Mouse (Mus musculus) CH12.LX (cell line): ENCODE results near the gene Polk.

ENCODE experiments used
- CTCF ChIP-seq, 2 experiments: IDR thresholded peaks in 1 of 2; conservative IDR thresholded peaks in 1 of 2; 2 replicates each; pipeline ENCODE4 v1.5.1; 2011 to 2012; ENCODE audit warnings: low read depth in 2 of 2, low read length in 2 of 2, improper control_type of control experiment in 1 of 2, inconsistent platforms in 1 of 2, mild to moderate bottlenecking in 1 of 2, moderate library complexity in 1 of 2
- E2F4 ChIP-seq: IDR thresholded peaks from 2 replicates; pipeline ENCODE4 v1.6.1; 2011; ENCODE audit warnings: low read depth, low read length, improper control_type of control experiment; ENCODE audit not compliant: insufficient replicate concordance
- EP300 ChIP-seq: IDR thresholded peaks from 2 replicates; pipeline ENCODE4 v1.6.1; 2011; ENCODE audit warnings: low read length, improper control_type of control experiment
- JUND ChIP-seq: conservative IDR thresholded peaks from 2 replicates; pipeline ENCODE4 v1.6.1; 2011; ENCODE audit warnings: low read depth, low read length, improper control_type of control experiment
- MAX ChIP-seq: IDR thresholded peaks from 2 replicates; pipeline ENCODE4 v1.6.1; 2011; ENCODE audit warnings: low read length, improper control_type of control experiment
- NRF1 ChIP-seq: IDR thresholded peaks from 2 replicates; pipeline ENCODE4 v1.6.1; 2014; ENCODE audit warnings: low read depth, mild to moderate bottlenecking, inconsistent platforms, low read length, improper control_type of control experiment, moderate library complexity
- POLR2A ChIP-seq: IDR thresholded peaks from 2 replicates; pipeline ENCODE4 v1.6.1; 2011; ENCODE audit warnings: low read depth, mild to moderate bottlenecking, improper control_type of control experiment, low read length
- POLR2AphosphoS2 ChIP-seq: IDR thresholded peaks from 2 replicates; pipeline ENCODE4 v1.6.1; 2011; ENCODE audit warnings: low read depth, low read length, improper control_type of control experiment
- RAD21 ChIP-seq: IDR thresholded peaks from 2 replicates; pipeline ENCODE4 v1.6.1; 2011; ENCODE audit warnings: low read depth, mild to moderate bottlenecking, low read length, improper control_type of control experiment, moderate library complexity
- SMC3 ChIP-seq: IDR thresholded peaks from 2 replicates; pipeline ENCODE4 v1.6.1; 2011; ENCODE audit warnings: low read depth, low read length, improper control_type of control experiment
- TBP ChIP-seq: conservative IDR thresholded peaks from 2 replicates; pipeline ENCODE4 v1.6.1; 2011; ENCODE audit warnings: low read depth, low read length, improper control_type of control experiment
- ZKSCAN1 ChIP-seq: IDR thresholded peaks from 2 replicates; pipeline ENCODE4 v1.6.1; 2012; ENCODE audit warnings: low read depth, inconsistent platforms, low read length, improper control_type of control experiment, borderline replicate concordance
- ZMIZ1 ChIP-seq: IDR thresholded peaks from 2 replicates; pipeline ENCODE4 v1.6.1; 2012; ENCODE audit warnings: low read depth, mild to moderate bottlenecking, inconsistent platforms, low read length, improper control_type of control experiment

GRCm38 (mm10) chr13:96432376-96432811 is 110.0 kb downstream of the Polk start:
- no peak for TF ChIP-seq JUND
- no peak for TF ChIP-seq EP300
- no peak for TF ChIP-seq E2F4
- TF ChIP-seq POLR2AphosphoS2, result no peak
- no peak for TF ChIP-seq RAD21
- TF ChIP-seq TBP, result no peak
- TF ChIP-seq POLR2A, result no peak
- no peak for TF ChIP-seq MAX
- TF ChIP-seq ZKSCAN1, result no peak
- no peak for TF ChIP-seq SMC3
- TF ChIP-seq NRF1, result no peak
- TF ChIP-seq ZMIZ1, result no peak
- TF ChIP-seq CTCF (conservative IDR thresholded peaks at IDR 0.05 in 1 of 2, IDR thresholded peaks at IDR 0.05 in 1 of 2; ENCODE audit: low read depth in 2 of 2, low read length in 2 of 2), result no peak
